Mouse (Mus musculus) spleen, adult 2 months (tissue): ENCODE measurements around the gene Dhx16. TPM values are rescaled to one million over a fixed set of nuclear protein-coding genes. Genes with fewer than 3 reads are reported as not detected.

Source experiments
- DNase-seq, 2 experiments: peaks; one replicate each; pipeline versions ENCODE4 v3.0.0 to v3.0.0-alpha.2; 2012 to 2021; ENCODE audit warnings: low spot score in 2 of 2, low read depth in 1 of 2
- H3K27ac ChIP-seq: fragments of 200-500 bp; 2 replicates; pipeline ENCODE4 v1.5.1; 2012; ENCODE audit warnings: low read length, inconsistent platforms; ENCODE audit not compliant: insufficient read depth
- H3K27me3 ChIP-seq: fragments of 200-500 bp; 2 replicates; pipeline ENCODE4 v1.6.1; 2012; ENCODE audit warnings: mild to moderate bottlenecking, moderate library complexity, low read length, inconsistent platforms; ENCODE audit not compliant: control insufficient read depth, insufficient read depth
- H3K36me3 ChIP-seq: fragments of 200-500 bp; 2 replicates; pipeline ENCODE4 v1.6.1; 2012; ENCODE audit warnings: mild to moderate bottlenecking, low read length, inconsistent platforms; ENCODE audit not compliant: control insufficient read depth, insufficient read depth
- H3K4me1 ChIP-seq: fragments of 200-500 bp; 2 replicates; pipeline ENCODE4 v1.6.1; 2011; ENCODE audit warnings: inconsistent platforms; ENCODE audit not compliant: control insufficient read depth, insufficient read depth, insufficient read length
- H3K4me3 ChIP-seq: fragments of 200-500 bp; 2 replicates; pipeline ENCODE4 v1.5.1; 2011; ENCODE audit warnings: mild to moderate bottlenecking, inconsistent platforms; ENCODE audit not compliant: insufficient read depth, insufficient read length; ENCODE audit errors: extremely low read depth
- CTCF ChIP-seq: fragments of 200-500 bp; IDR thresholded peaks from 2 replicates; pipeline ENCODE4 v1.5.1; 2011; ENCODE audit warnings: mild to moderate bottlenecking, inconsistent platforms; ENCODE audit not compliant: insufficient read depth, insufficient read length, insufficient replicate concordance; ENCODE audit errors: extremely low read depth
- POLR2A ChIP-seq: fragments of 200-500 bp; IDR thresholded peaks from 2 replicates; pipeline ENCODE4 v1.6.1; 2011; ENCODE audit warnings: low read depth, low read length, inconsistent platforms
- WGBS: fragments of 180-500 bp; shearing (Covaris S2); methylation state at CpG from one replicate; pipeline ENCODE4 v1.1.7; 2018; 5-methylcytosine and 5-hydroxymethylcytosine counted together
- polyA plus RNA-seq: library from polyadenylated mRNA; depleted of rRNA; stranded (reverse); fragments of >200 nt; gene quantifications from 2 replicates; pipeline ENCODE4 v1.2.3, GENCODE M21; 2012

Dhx16 gene
- polyA plus RNA-seq, 1 experiment, result 79.1 TPM

- DNase-seq, result no peak
- peaks cover 3% of the 10 kb centered on the region; the same call in 1 of the 2 replicates for H3K4me1 ChIP-seq
- H3K27ac ChIP-seq, result no peak overlapping the region
- 0 out of 2 replicates have a peak, but pooled peaks cover 4% of the 10 kb centered on the region for H3K36me3 ChIP-seq
- no peaks in the 10 kb centered on the region for H3K27me3 ChIP-seq
- TF ChIP-seq CTCF (no peak), POLR2A (no peak)
- WGBS, result 83% methylated on average over 2 of the region's 2 CpGs
- no peak overlapping the region for H3K4me3 ChIP-seq
Observed at GRCm38 (mm10) chr17:35859835-35860234, 19.8 kb upstream of the Dhx16 start.

GRCm38 (mm10) chr17:35860831-35861197 lies 18.8 kb upstream of the Dhx16 start:
- Histone ChIP-seq H3K27me3 (no peaks in the 10 kb centered on the region), H3K4me1 (peaks cover 3% of the 10 kb centered on the region; the same call in 1 of the 2 replicates), H3K4me3 (peak overlapping the region; percentile 78; the same call in 1 of the 2 replicates), H3K36me3 (0 out of 2 replicates have a peak, but pooled peaks cover 4% of the 10 kb centered on the region), H3K27ac (no peak overlapping the region)
- DNase-seq, result no peak
- TF ChIP-seq CTCF, result no peak
- TF ChIP-seq POLR2A, result no peak
- 11% methylated on average over 12 of the region's 12 CpGs for WGBS

- Histone ChIP-seq H3K27ac (peak within 1 kb of the TSS; percentile 53), H3K27me3 (no peaks in the 10 kb centered on the region), H3K4me3 (peak within 1 kb of the TSS; percentile 78), H3K36me3 (0 out of 2 replicates have a peak, but pooled peaks cover 4% of the 10 kb centered on the region), H3K4me1 (peaks cover 3% of the 10 kb centered on the region; the same call in 1 of the 2 replicates)
- TF ChIP-seq POLR2A (peak; percentile 15; the same call in 1 of the 2 replicates), CTCF (no peak)
- WGBS, result under 1% methylated on average over 47 of the region's 47 CpGs
- DNase-seq, result peak in 1 of 2 experiments; percentile 81
Observed at GRCm38 (mm10) chr17:35861198-35861857, 18.3 kb upstream of the Dhx16 start, which contains the start of gene Nrm. Gene Nrm, plus strand, starts transcription at chr17:35861318.

GRCm38 (mm10) chr17:35864832-35865353 lies 14.7 kb upstream of the Dhx16 start:
- Histone ChIP-seq H3K4me1 (peaks cover 3% of the 10 kb centered on the region; the same call in 1 of the 2 replicates), H3K36me3 (no peaks in the 10 kb centered on the region), H3K27ac (0 out of 2 replicates have a peak overlapping the region, but pooled peaks have one; percentile 99), H3K4me3 (no peak overlapping the region), H3K27me3 (no peaks in the 10 kb centered on the region)
- TF ChIP-seq POLR2A (no peak), CTCF (no peak)
- 51% methylated on average over 10 of the region's 10 CpGs for WGBS
- no peak for DNase-seq

GRCm38 (mm10) chr17:35865481-35866280 lies 13.9 kb upstream of the Dhx16 start, which contains the start of gene Ppp1r18:
Gene Ppp1r18, plus strand, starts transcription at chr17:35865593.
- peak within 1 kb of the TSS; percentile 99 for H3K27ac ChIP-seq
- 1% methylated on average over 36 of the region's 48 CpGs for WGBS
- H3K27me3 ChIP-seq, result no peaks in the 10 kb centered on the region
- H3K4me3 ChIP-seq, result peak within 1 kb of the TSS; percentile 97
- H3K36me3 ChIP-seq, result no peaks in the 10 kb centered on the region
- TF ChIP-seq POLR2A (no peak), CTCF (no peak)
- DNase-seq, result peak in 1 of 2 experiments; percentile 72
- peaks cover 3% of the 10 kb centered on the region; the same call in 1 of the 2 replicates for H3K4me1 ChIP-seq

DNA sequence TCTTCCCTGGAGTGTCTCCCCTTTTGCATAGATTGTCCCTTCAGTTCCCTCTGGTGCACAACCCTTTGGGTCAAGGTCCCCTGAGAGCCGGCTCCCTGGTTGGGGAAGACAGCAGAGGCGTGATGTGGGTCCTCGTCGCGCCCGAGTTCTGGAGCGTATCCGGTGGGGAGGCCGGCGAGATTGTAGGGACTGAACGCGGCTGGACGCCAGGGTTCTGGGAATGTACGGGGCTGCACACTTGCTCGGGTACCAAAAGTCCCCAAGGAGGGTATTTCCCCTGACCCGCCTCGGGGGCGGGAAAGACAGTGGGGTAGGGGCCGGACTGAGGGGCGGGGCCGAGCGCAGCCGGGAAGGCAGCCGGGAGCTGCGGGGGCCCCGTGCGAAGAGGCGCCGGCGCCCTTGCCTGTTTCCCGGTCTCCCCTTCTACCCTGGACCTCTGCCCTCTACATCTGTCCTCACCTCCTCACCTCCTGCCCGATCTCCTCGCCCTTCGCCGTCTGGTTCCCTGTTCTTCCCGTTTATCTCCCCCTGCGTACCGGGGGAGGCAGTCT lies 13.3 kb upstream of the Dhx16 start:
- DNase-seq, result peak in 1 of 2 experiments; percentile 77
- under 1% methylated on average over 25 of the region's 38 CpGs for WGBS
- Histone ChIP-seq H3K36me3 (peaks cover 4% of the 10 kb centered on the region; the same call in 1 of the 2 replicates), H3K27me3 (no peaks in the 10 kb centered on the region), H3K4me1 (peaks cover 3% of the 10 kb centered on the region; the same call in 1 of the 2 replicates), H3K4me3 (peak overlapping the region; percentile 97), H3K27ac (peak overlapping the region; percentile 99)
- no peak for TF ChIP-seq CTCF
- peak; percentile 39; the same call in 1 of the 2 replicates for TF ChIP-seq POLR2A
